Mouse (Mus musculus): ENCODE results near the gene Actr6. TPM values are rescaled to one million over a fixed set of nuclear protein-coding genes. Genes with fewer than 3 reads are reported as not detected.
"Not testable (repeated sequence)": the region's sequence is repeated elsewhere in the genome, so short reads cannot be mapped to it uniquely, and the experiment has no call there.

Actr6 gene
- polyA plus RNA-seq, 1 experiment from 2014 or later: 29.6 TPM

- no peak overlapping the region for H3K4me2 ChIP-seq
- H3K4me1 ChIP-seq (ENCODE audit: control insufficient read depth, insufficient read depth, low read length): peaks cover 5% of the 10 kb centered on the region
- no peak for ATAC-seq (replicated peaks; ENCODE audit: insufficient number of reproducible peaks, low FRiP score, low TSS enrichment)
- 81% methylated on average over 3 of the region's 3 CpGs for WGBS (ENCODE audit: insufficient replicate concordance)
- no peak overlapping the region for H3K9ac ChIP-seq (ENCODE audit: low read depth, low read length)
- no peaks in the 10 kb centered on the region for H3K27me3 ChIP-seq (ENCODE audit: control insufficient read depth, insufficient read depth, low read length)
- no peak overlapping the region for H3K27ac ChIP-seq (ENCODE audit: low read depth, low read length)
- no peaks in the 10 kb centered on the region for H3K9me3 ChIP-seq (replicated peaks; ENCODE audit: control insufficient read depth, low read length)
- H3K4me3 ChIP-seq (ENCODE audit: low read depth, low read length): no peak overlapping the region
- no peaks in the 10 kb centered on the region for H3K36me3 ChIP-seq (ENCODE audit: control insufficient read depth, insufficient read depth, low read length)
Observed at GRCm38 (mm10) chr10:89680517-89680916, 51.6 kb downstream of the Actr6 start.

DNA sequence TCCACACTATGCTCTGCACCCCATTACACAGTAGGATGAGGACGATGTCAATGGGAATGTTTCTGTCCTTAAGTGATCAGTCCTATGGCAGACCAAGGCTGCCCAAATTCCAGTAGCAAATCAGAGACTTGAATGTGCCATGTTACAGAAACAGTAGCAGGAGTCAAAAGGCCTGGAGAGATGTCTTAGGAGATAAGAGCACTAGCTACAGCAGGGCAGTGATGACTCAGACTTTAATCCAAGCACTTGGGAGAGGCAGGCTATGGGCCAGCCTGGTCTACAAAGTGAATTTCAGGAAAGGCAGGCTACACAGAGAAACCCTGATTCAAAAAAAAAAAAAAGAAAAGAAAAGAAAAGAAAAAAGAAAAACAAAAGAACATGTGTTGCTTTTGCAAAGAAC is 52.6 kb downstream of the Actr6 start:
- H3K9me3 ChIP-seq (replicated peaks; ENCODE audit: control insufficient read depth, low read length): no peaks in the 10 kb centered on the region
- H3K27me3 ChIP-seq (ENCODE audit: control insufficient read depth, insufficient read depth, low read length): no peaks in the 10 kb centered on the region
- H3K27ac ChIP-seq (ENCODE audit: low read depth, low read length): no peak overlapping the region
- H3K4me2 ChIP-seq: no peak overlapping the region
- no peaks in the 10 kb centered on the region for H3K36me3 ChIP-seq (ENCODE audit: control insufficient read depth, insufficient read depth, low read length)
- WGBS (ENCODE audit: insufficient replicate concordance): 86% methylated on average over 1 of the region's 1 CpGs
- no peak overlapping the region for H3K4me3 ChIP-seq (ENCODE audit: low read depth, low read length)
- H3K4me1 ChIP-seq (ENCODE audit: control insufficient read depth, insufficient read depth, low read length): no peaks in the 10 kb centered on the region; the same call in 1 of the 2 replicates
- ATAC-seq (replicated peaks; ENCODE audit: insufficient number of reproducible peaks, low FRiP score, low TSS enrichment): no peak
- H3K9ac ChIP-seq (ENCODE audit: low read depth, low read length): no peak overlapping the region

GRCm38 (mm10) chr10:89678054-89678453 is 54.0 kb downstream of the Actr6 start:
- Histone ChIP-seq H3K9me3 (replicated peaks; ENCODE audit: control insufficient read depth, low read length) (no peaks in the 10 kb centered on the region), H3K4me1 (ENCODE audit: control insufficient read depth, insufficient read depth, low read length) (no peaks in the 10 kb centered on the region; the same call in 1 of the 2 replicates), H3K27ac (ENCODE audit: low read depth, low read length) (no peak overlapping the region), H3K27me3 (ENCODE audit: control insufficient read depth, insufficient read depth, low read length) (no peaks in the 10 kb centered on the region), H3K4me3 (ENCODE audit: low read depth, low read length) (no peak overlapping the region), H3K9ac (ENCODE audit: low read depth, low read length) (no peak overlapping the region), H3K4me2 (no peak overlapping the region), H3K36me3 (ENCODE audit: control insufficient read depth, insufficient read depth, low read length) (no peaks in the 10 kb centered on the region)
- no peak for ATAC-seq (replicated peaks; ENCODE audit: insufficient number of reproducible peaks, low FRiP score, low TSS enrichment)
- WGBS (ENCODE audit: insufficient replicate concordance): 90% methylated on average over 4 of the region's 4 CpGs

- H3K4me3 ChIP-seq (ENCODE audit: low read depth, low read length): no peak overlapping the region
- ATAC-seq (replicated peaks; ENCODE audit: insufficient number of reproducible peaks, low FRiP score, low TSS enrichment): no peak
- WGBS (ENCODE audit: insufficient replicate concordance): 80% methylated on average over 4 of the region's 4 CpGs
Observed at GRCm38 (mm10) chr10:89676609-89677008, 55.5 kb downstream of the Actr6 start.

DNA sequence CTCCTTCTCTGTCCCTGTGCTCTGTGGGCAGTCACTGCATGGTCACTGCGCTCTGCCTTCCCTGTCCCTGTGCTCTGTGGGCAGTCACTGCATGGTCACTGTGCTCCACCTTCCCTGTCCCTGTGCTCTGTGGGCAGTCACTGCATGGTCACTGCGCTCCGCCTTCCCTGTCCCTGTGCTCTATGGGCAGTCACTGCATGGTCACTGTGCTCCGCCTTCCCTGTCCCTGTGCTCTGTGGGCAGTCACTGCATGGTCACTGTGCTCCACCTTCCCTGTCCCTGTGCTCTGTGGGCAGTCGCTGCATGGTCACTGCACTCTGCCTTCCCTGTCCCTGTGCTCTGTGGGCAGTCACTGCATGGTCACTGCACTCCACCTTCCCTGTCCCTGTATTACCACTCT is 61.7 kb downstream of the Actr6 start:
- H3K4me1 ChIP-seq (ENCODE audit: control insufficient read depth, insufficient read depth, low read length); H3K36me3 ChIP-seq (ENCODE audit: control insufficient read depth, insufficient read depth, low read length); H3K27ac ChIP-seq (ENCODE audit: low read depth, low read length); H3K27me3 ChIP-seq (ENCODE audit: control insufficient read depth, insufficient read depth, low read length); H3K4me3 ChIP-seq (ENCODE audit: low read depth, low read length); H3K4me2 ChIP-seq; ATAC-seq (replicated peaks; ENCODE audit: insufficient number of reproducible peaks, low FRiP score, low TSS enrichment); H3K9ac ChIP-seq (ENCODE audit: low read depth, low read length); H3K9me3 ChIP-seq (replicated peaks; ENCODE audit: control insufficient read depth, low read length): not testable (repeated sequence)
- WGBS (ENCODE audit: insufficient replicate concordance): 91% methylated on average over 5 of the region's 5 CpGs

More at GRCm38 (mm10) chr10:89676609-89677008, 55.5 kb downstream of the Actr6 start:
- Histone ChIP-seq H3K9me3 (replicated peaks; ENCODE audit: control insufficient read depth, low read length) (no peaks in the 10 kb centered on the region), H3K4me1 (ENCODE audit: control insufficient read depth, insufficient read depth, low read length) (no peaks in the 10 kb centered on the region), H3K27ac (ENCODE audit: low read depth, low read length) (no peak overlapping the region), H3K9ac (ENCODE audit: low read depth, low read length) (no peak overlapping the region), H3K36me3 (ENCODE audit: control insufficient read depth, insufficient read depth, low read length) (no peaks in the 10 kb centered on the region), H3K4me2 (no peak overlapping the region), H3K27me3 (ENCODE audit: control insufficient read depth, insufficient read depth, low read length) (no peaks in the 10 kb centered on the region)

DNA sequence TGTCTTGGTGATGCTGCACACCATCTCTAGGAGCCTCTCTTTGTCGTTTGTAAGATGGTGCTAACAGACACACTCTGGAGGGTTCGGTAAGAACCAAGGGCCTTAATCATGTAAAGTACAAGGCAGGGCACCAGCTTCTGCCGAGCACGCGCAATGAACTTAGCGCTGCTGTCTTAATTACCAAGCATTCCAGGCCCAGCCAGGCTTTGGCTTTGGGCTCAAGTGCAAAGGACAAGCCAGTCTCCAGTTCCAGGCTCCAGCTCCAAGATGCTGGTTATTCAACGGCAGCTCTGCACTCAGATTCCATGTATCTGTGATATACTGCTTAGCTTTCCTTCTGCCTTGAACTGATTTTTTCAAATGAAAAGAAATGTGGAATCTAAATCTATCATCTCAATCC is 64.5 kb downstream of the Actr6 start:
- WGBS (ENCODE audit: insufficient replicate concordance): 84% methylated on average over 7 of the region's 7 CpGs
- no peak for ATAC-seq (replicated peaks; ENCODE audit: insufficient number of reproducible peaks, low FRiP score, low TSS enrichment)

DNA sequence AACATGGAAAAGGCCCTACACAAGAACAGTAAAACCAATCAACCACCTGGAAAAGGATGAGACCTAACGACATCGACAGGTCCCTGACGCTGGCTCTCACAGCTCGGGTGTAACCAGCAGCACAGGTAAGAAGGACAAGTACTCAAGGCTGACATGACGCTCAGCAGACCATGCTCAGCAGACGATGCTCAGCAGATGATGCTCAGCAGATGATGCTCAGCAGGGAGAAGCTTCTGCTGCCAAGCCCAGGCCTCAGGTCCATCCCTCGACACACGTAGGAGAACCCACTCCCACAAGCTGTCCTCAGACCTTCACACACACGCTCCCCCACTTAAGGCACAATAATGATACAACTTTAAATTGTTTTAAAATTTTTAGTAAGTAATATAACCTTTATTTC is 66.4 kb downstream of the Actr6 start:
- H3K27ac ChIP-seq (ENCODE audit: low read depth, low read length): no peak overlapping the region
- no peak overlapping the region for H3K4me3 ChIP-seq (ENCODE audit: low read depth, low read length)
- no peak overlapping the region for H3K9ac ChIP-seq (ENCODE audit: low read depth, low read length)
- H3K36me3 ChIP-seq (ENCODE audit: control insufficient read depth, insufficient read depth, low read length): no peaks in the 10 kb centered on the region
- ATAC-seq (replicated peaks; ENCODE audit: insufficient number of reproducible peaks, low FRiP score, low TSS enrichment): no peak
- H3K4me2 ChIP-seq: no peak overlapping the region
- no peaks in the 10 kb centered on the region for H3K4me1 ChIP-seq (ENCODE audit: control insufficient read depth, insufficient read depth, low read length)
- H3K27me3 ChIP-seq (ENCODE audit: control insufficient read depth, insufficient read depth, low read length): no peaks in the 10 kb centered on the region
- no peaks in the 10 kb centered on the region for H3K9me3 ChIP-seq (replicated peaks; ENCODE audit: control insufficient read depth, low read length)
- 88% methylated on average over 9 of the region's 9 CpGs for WGBS (ENCODE audit: insufficient replicate concordance)

More for the DNA sequence above, 64.5 kb downstream of the Actr6 start:
- Histone ChIP-seq H3K4me2 (no peak overlapping the region), H3K4me3 (ENCODE audit: low read depth, low read length) (no peak overlapping the region), H3K9me3 (replicated peaks; ENCODE audit: control insufficient read depth, low read length) (no peaks in the 10 kb centered on the region), H3K27ac (ENCODE audit: low read depth, low read length) (no peak overlapping the region), H3K4me1 (ENCODE audit: control insufficient read depth, insufficient read depth, low read length) (no peaks in the 10 kb centered on the region), H3K27me3 (ENCODE audit: control insufficient read depth, insufficient read depth, low read length) (no peaks in the 10 kb centered on the region), H3K36me3 (ENCODE audit: control insufficient read depth, insufficient read depth, low read length) (no peaks in the 10 kb centered on the region), H3K9ac (ENCODE audit: low read depth, low read length) (no peak overlapping the region)

- no peak overlapping the region for H3K9ac ChIP-seq (ENCODE audit: low read depth, low read length)
- H3K36me3 ChIP-seq (ENCODE audit: control insufficient read depth, insufficient read depth, low read length): no peaks in the 10 kb centered on the region
- H3K27ac ChIP-seq (ENCODE audit: low read depth, low read length): no peak overlapping the region
- H3K9me3 ChIP-seq (replicated peaks; ENCODE audit: control insufficient read depth, low read length): no peaks in the 10 kb centered on the region
- no peaks in the 10 kb centered on the region for H3K4me1 ChIP-seq (ENCODE audit: control insufficient read depth, insufficient read depth, low read length)
- 94% methylated on average over 8 of the region's 8 CpGs for WGBS (ENCODE audit: insufficient replicate concordance)
- no peaks in the 10 kb centered on the region for H3K27me3 ChIP-seq (ENCODE audit: control insufficient read depth, insufficient read depth, low read length)
- H3K4me2 ChIP-seq: no peak overlapping the region
- no peak for ATAC-seq (replicated peaks; ENCODE audit: insufficient number of reproducible peaks, low FRiP score, low TSS enrichment)
- H3K4me3 ChIP-seq (ENCODE audit: low read depth, low read length): no peak overlapping the region
Observed at GRCm38 (mm10) chr10:89664977-89665645, 67.0 kb downstream of the Actr6 start.

All from heart, embryonic 11.5 days (tissue).